Mouse (Mus musculus) liver, adult 2 months (tissue): Measurements from ENCODE around the gene Csad.

Experiments used
- CTCF ChIP-seq: fragments of 200-500 bp; IDR thresholded peaks from 2 replicates; pipeline ENCODE4 v1.5.1; 2011; ENCODE audit warnings: low read depth, low read length, control low read depth
- POLR2A ChIP-seq: fragments of 200-500 bp; IDR thresholded peaks from 2 replicates; pipeline ENCODE4 v1.6.1; 2011; ENCODE audit warnings: low read length, control low read depth; ENCODE audit not compliant: insufficient read depth; ENCODE audit errors: extremely low read depth

DNA sequence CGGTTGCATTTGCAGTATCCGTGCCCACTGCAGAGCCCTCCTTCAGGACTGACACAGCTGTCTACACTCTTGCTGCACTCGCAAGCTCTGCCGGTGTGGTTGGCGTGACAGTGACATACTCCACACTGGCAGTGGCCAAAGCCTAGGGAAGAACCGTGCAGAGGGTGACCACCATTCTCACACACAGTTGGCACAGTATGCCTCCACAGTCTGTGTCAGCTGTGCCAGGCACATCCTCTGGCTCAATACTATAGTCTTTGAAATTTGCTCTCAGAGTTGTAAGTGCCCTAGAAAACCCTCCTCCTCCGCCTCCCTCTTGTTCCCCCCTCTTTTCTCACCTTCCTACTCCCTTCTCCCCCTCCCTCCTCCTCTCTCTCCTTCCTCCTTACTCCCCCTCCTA, 12.8 kb upstream of the Csad start:
- TF ChIP-seq CTCF, result no peak
- TF ChIP-seq POLR2A, result no peak
